Mouse (Mus musculus) MEL (cell line): ENCODE measurements around the gene Thbs3. TPM values are rescaled to one million over a fixed set of nuclear protein-coding genes. Genes with fewer than 3 reads are reported as not detected.

Source experiments
- DNase-seq: peaks from one replicate; pipeline ENCODE4 v3.0.0; 2011; ENCODE audit warnings: low read depth, low spot score
- H3K27ac ChIP-seq: 2 replicates; pipeline ENCODE4 v1.5.1; 2012; ENCODE audit warnings: low read depth, mild to moderate bottlenecking, control low read depth, low read length, moderate library complexity; ENCODE audit not compliant: control insufficient read depth
- H3K27me3 ChIP-seq, 2 experiments: fragments of 150-350 bp in 1 of 2; sonication (generic) in 1 of 2; 2 replicates each; pipeline ENCODE4 v1.6.1; 2012; ENCODE audit warnings: low read length in 2 of 2, mild to moderate bottlenecking in 2 of 2, improper control_type of control experiment in 1 of 2, moderate library complexity in 1 of 2; ENCODE audit not compliant: insufficient read depth in 2 of 2, control insufficient read depth in 1 of 2
- H3K36me3 ChIP-seq, 2 experiments: 2 replicates each; pipeline ENCODE4 v1.6.1; 2012 to 2014; ENCODE audit warnings: low read length in 2 of 2, improper control_type of control experiment in 1 of 2, inconsistent platforms in 1 of 2, mild to moderate bottlenecking in 1 of 2; ENCODE audit not compliant: insufficient read depth in 2 of 2, control insufficient read depth in 1 of 2
- H3K4me1 ChIP-seq, 2 experiments: fragments of 150-350 bp in 1 of 2; sonication (generic) in 1 of 2; 2 replicates each; pipeline ENCODE4 v1.6.1; 2012; ENCODE audit warnings: low read length in 2 of 2, improper control_type of control experiment in 1 of 2, mild to moderate bottlenecking in 1 of 2; ENCODE audit not compliant: insufficient read depth in 2 of 2, control insufficient read depth in 1 of 2
- H3K4me3 ChIP-seq, 2 experiments: fragments of 150-350 bp in 1 of 2; sonication (generic) in 1 of 2; 2 replicates each; pipeline ENCODE4 v1.5.1; 2012; ENCODE audit warnings: low read depth in 2 of 2, low read length in 2 of 2, mild to moderate bottlenecking in 2 of 2, moderate library complexity in 2 of 2, control low read depth in 1 of 2, improper control_type of control experiment in 1 of 2; ENCODE audit not compliant: control insufficient read depth in 1 of 2, insufficient read depth in 1 of 2
- H3K79me2 ChIP-seq: 2 replicates; pipeline ENCODE4 v1.6.1; 2012; ENCODE audit warnings: mild to moderate bottlenecking, low read length, moderate library complexity; ENCODE audit not compliant: control insufficient read depth, poor library complexity, insufficient read depth
- H3K9ac ChIP-seq: 2 replicates; pipeline ENCODE4 v1.6.1; 2012; ENCODE audit warnings: low read depth, mild to moderate bottlenecking, control low read depth, low read length, moderate library complexity; ENCODE audit not compliant: control insufficient read depth, poor library complexity, severe bottlenecking
- H3K9me3 ChIP-seq: fragments of 150-350 bp; sonication (generic); replicated peaks from 2 replicates; pipeline ENCODE4 v1.6.1; 2012; ENCODE audit warnings: mild to moderate bottlenecking, low read length, improper control_type of control experiment, moderate library complexity; ENCODE audit not compliant: insufficient read depth
- CTCF ChIP-seq, 3 experiments: IDR thresholded peaks in 2 of 3; conservative IDR thresholded peaks in 1 of 3; 2 replicates each; pipeline ENCODE4 v1.5.1; 2011 to 2012; ENCODE audit warnings: low read length in 3 of 3, low read depth in 2 of 3, mild to moderate bottlenecking in 2 of 3, improper control_type of control experiment in 1 of 3, inconsistent platforms in 1 of 3, mixed read lengths in 1 of 3, moderate library complexity in 1 of 3; ENCODE audit not compliant: control insufficient read depth in 1 of 3, insufficient read depth in 1 of 3, poor library complexity in 1 of 3, severe bottlenecking in 1 of 3
- E2F4 ChIP-seq: IDR thresholded peaks from 2 replicates; pipeline ENCODE4 v1.6.1; 2011; ENCODE audit warnings: low read depth, low read length, improper control_type of control experiment, borderline replicate concordance
- ELF1 ChIP-seq: IDR thresholded peaks from 2 replicates; pipeline ENCODE4 v1.6.1; 2014; ENCODE audit warnings: low read depth, mild to moderate bottlenecking, inconsistent platforms, low read length, improper control_type of control experiment, moderate library complexity
- EP300 ChIP-seq, 2 experiments: IDR thresholded peaks; 2 replicates each; pipeline ENCODE4 v1.6.1; 2011; ENCODE audit warnings: improper control_type of control experiment in 2 of 2, low read length in 2 of 2, low read depth in 1 of 2, mild to moderate bottlenecking in 1 of 2
- HCFC1 ChIP-seq: IDR thresholded peaks from 2 replicates; pipeline ENCODE4 v1.6.1; 2012; ENCODE audit warnings: low read depth, mild to moderate bottlenecking, inconsistent platforms, low read length, improper control_type of control experiment, moderate library complexity
- KAT2A ChIP-seq: conservative IDR thresholded peaks from 2 replicates; pipeline ENCODE4 v1.6.1; 2012; ENCODE audit warnings: low read depth, low read length, improper control_type of control experiment, inconsistent platforms
- MAFK ChIP-seq: IDR thresholded peaks from 2 replicates; pipeline ENCODE4 v1.6.1; 2011; ENCODE audit warnings: low read depth, mild to moderate bottlenecking, low read length, improper control_type of control experiment, borderline replicate concordance
- MAX ChIP-seq: IDR thresholded peaks from 2 replicates; pipeline ENCODE4 v1.6.1; 2011; ENCODE audit warnings: low read length, improper control_type of control experiment
- MAZ ChIP-seq: IDR thresholded peaks from 2 replicates; pipeline ENCODE4 v1.6.1; 2012; ENCODE audit warnings: low read depth, mild to moderate bottlenecking, inconsistent platforms, low read length, improper control_type of control experiment
- MEF2A ChIP-seq: IDR thresholded peaks from 2 replicates; pipeline ENCODE4 v1.6.1; 2014; ENCODE audit warnings: low read depth, mild to moderate bottlenecking, inconsistent platforms, low read length, improper control_type of control experiment; ENCODE audit not compliant: poor library complexity, insufficient replicate concordance, severe bottlenecking; ENCODE audit errors: extremely low read depth
- MYC ChIP-seq: IDR thresholded peaks from 2 replicates; pipeline ENCODE4 v1.6.1; 2011; ENCODE audit warnings: low read depth, mild to moderate bottlenecking, low read length, improper control_type of control experiment, moderate library complexity
- NELFE ChIP-seq: IDR thresholded peaks from 2 replicates; pipeline ENCODE4 v1.6.1; 2011; ENCODE audit warnings: low read depth, low read length, improper control_type of control experiment
- NRF1 ChIP-seq: IDR thresholded peaks from 2 replicates; pipeline ENCODE4 v1.6.1; 2014; ENCODE audit warnings: low read depth, mild to moderate bottlenecking, inconsistent platforms, low read length, improper control_type of control experiment, moderate library complexity; ENCODE audit not compliant: poor library complexity, insufficient read depth, severe bottlenecking
- SIN3A ChIP-seq: IDR thresholded peaks from 2 replicates; pipeline ENCODE4 v1.6.1; 2012; ENCODE audit warnings: low read length, improper control_type of control experiment, inconsistent platforms
- SMC3 ChIP-seq: IDR thresholded peaks from 2 replicates; pipeline ENCODE4 v1.6.1; 2011; ENCODE audit warnings: low read depth, low read length, improper control_type of control experiment
- TAL1 ChIP-seq: IDR thresholded peaks from 2 replicates; pipeline ENCODE4 v1.6.1; 2012; ENCODE audit warnings: mild to moderate bottlenecking, inconsistent platforms, low read length, moderate library complexity, mixed read lengths
- TCF12 ChIP-seq: IDR thresholded peaks from 2 replicates; pipeline ENCODE4 v1.6.1; 2014; ENCODE audit warnings: low read depth, mild to moderate bottlenecking, inconsistent platforms, low read length, improper control_type of control experiment, moderate library complexity
- ZMIZ1 ChIP-seq: IDR thresholded peaks from 2 replicates; pipeline ENCODE4 v1.6.1; 2012; ENCODE audit warnings: low read depth, mild to moderate bottlenecking, inconsistent platforms, low read length, improper control_type of control experiment, moderate library complexity
- ZNF384 ChIP-seq: IDR thresholded peaks from 2 replicates; pipeline ENCODE4 v1.6.1; 2012; ENCODE audit warnings: low read depth, mild to moderate bottlenecking, inconsistent platforms, low read length, improper control_type of control experiment
- polyA plus RNA-seq, 2 experiments: library from polyadenylated mRNA; stranded (reverse) in 1 of 2; unstranded in 1 of 2; fragments of >175 nt in 1 of 2; fragments of >200 nt in 1 of 2; gene quantifications; 2 replicates each; pipeline versions ENCODE4 v1.2.1 to v1.2.4; 2012; ENCODE audit warnings: low replicate concordance in 2 of 2, low read depth in 1 of 2; ENCODE audit not compliant: insufficient read length in 2 of 2, insufficient read depth in 1 of 2, missing spikeins in 1 of 2
- total RNA-seq: library from RNA; depleted of rRNA; stranded (reverse); fragments of 300-350 nt; gene quantifications from 2 replicates; pipeline ENCODE4 v1.2.3, GENCODE M21; 2012

Gene Thbs3
- total and polyA plus RNA-seq, 3 experiments: 1.8 to 4.9 TPM; not detected in 1

DNA sequence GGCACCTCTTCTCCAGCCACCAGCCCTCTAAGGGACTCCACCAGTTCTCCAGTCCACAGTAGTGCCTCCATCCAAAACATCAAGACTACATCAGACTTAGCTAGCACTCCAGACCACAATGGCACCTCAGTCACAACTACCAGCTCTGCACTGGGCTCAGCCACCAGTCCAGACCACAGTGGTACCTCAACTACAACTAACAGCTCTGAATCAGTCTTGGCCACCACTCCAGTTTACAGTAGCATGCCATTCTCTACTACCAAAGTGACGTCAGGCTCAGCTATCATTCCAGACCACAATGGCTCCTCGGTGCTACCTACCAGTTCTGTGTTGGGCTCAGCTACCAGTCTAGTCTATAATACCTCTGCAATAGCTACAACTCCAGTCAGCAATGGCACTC is 15.6 kb downstream of the Thbs3 start:
- Histone ChIP-seq H3K9me3 (no peaks in the 10 kb centered on the region), H3K4me3 (no peak overlapping the region), H3K27ac (no peak overlapping the region), H3K36me3 (peaks cover 0 to 14% of the 10 kb centered on the region in 2 experiments; a peak in 2 of 4 replicates), H3K9ac (no peak overlapping the region), H3K4me1 (peaks cover 7 to 26% of the 10 kb centered on the region in 2 experiments), H3K27me3 (no peaks in the 10 kb centered on the region), H3K79me2 (no peaks in the 10 kb centered on the region)
- DNase-seq: no peak
- TF ChIP-seq E2F4 (no peak), ZNF384 (no peak), MYC (no peak), MEF2A (no peak), MAX (no peak), EP300 (IDR thresholded peaks at IDR 0.05; ENCODE audit: low read depth in 1 of 2, low read length in 2 of 2) (no peak), TAL1 (no peak), SIN3A (no peak), CTCF (IDR thresholded peaks at IDR 0.05 in 2 of 3, conservative IDR thresholded peaks at IDR 0.05 in 1 of 3; ENCODE audit: control insufficient read depth in 1 of 3, insufficient read depth in 1 of 3, low read depth in 2 of 3, low read length in 3 of 3, poor library complexity in 1 of 3, severe bottlenecking in 1 of 3) (no peak), MAFK (no peak), ZMIZ1 (no peak), HCFC1 (no peak), ELF1 (no peak), NRF1 (no peak), NELFE (no peak), SMC3 (no peak), MAZ (no peak), KAT2A (no peak), TCF12 (no peak)

DNA sequence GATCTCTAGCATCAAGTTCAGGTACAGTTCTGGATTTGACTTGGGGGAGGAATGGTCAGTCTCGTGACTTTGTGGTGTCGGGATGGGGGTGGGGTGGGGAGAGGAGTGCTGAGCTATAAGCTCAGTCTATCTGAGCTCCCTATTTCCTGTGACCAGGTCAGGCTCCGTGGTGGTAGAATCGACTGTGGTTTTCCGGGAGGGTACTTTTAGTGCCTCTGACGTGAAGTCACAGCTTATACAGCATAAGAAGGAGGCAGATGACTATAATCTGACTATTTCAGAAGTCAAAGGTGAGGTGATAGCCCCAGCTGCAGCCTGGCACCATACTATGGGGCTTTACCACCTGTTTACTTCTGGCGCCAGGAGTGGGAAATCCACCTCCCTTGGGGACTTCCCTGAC is 16.4 kb downstream of the Thbs3 start:
- no peaks in the 10 kb centered on the region for H3K27me3 ChIP-seq
- H3K36me3 ChIP-seq: peaks cover 0 to 14% of the 10 kb centered on the region in 2 experiments; a peak in 2 of 4 replicates
- H3K9ac ChIP-seq: no peak overlapping the region
- no peak overlapping the region for H3K27ac ChIP-seq
- no peak overlapping the region for H3K4me3 ChIP-seq
- no peaks in the 10 kb centered on the region for H3K79me2 ChIP-seq
- H3K9me3 ChIP-seq: no peaks in the 10 kb centered on the region
- DNase-seq: no peak
- H3K4me1 ChIP-seq: peaks cover 7 to 26% of the 10 kb centered on the region in 2 experiments
- TF ChIP-seq NELFE (no peak), HCFC1 (no peak)
